Mouse (Mus musculus): ENCODE results near the gene Asdurf. TPM values are rescaled to one million over a fixed set of nuclear protein-coding genes. Genes with fewer than 3 reads are reported as not detected.

Gene Asdurf
- polyA plus RNA-seq (2012), result 34.3 and 38.4 TPM in 2 replicates

GRCm38 (mm10) chr1:53352327-53353261, at the start of gene Asdurf, which contains the start of the genes Gm28551 and Asnsd1:
Gene Asdurf, minus strand, starts transcription at chr1:53352619.
Gene Gm28551, minus strand, starts transcription at chr1:53352667.
Gene Asnsd1, minus strand, starts transcription at chr1:53352752.

GRCm38 (mm10) chr1:53312989-53313967, 39.1 kb downstream of the Asdurf start, which contains the start of gene Osgepl1:
Gene Osgepl1, plus strand, starts transcription at chr1:53313624.

Other genes starting within 250 kb of the Asdurf start
- not detected in 2 replicates for gene 1700019A02Rik, start 165.0 kb downstream of the Asdurf start, polyA plus RNA-seq (2012)
- 0.49 and 1.0 TPM in 2 replicates for gene Pms1, start 55.6 kb downstream of the Asdurf start, polyA plus RNA-seq (2012)
- gene Ormdl1, start 55.5 kb downstream of the Asdurf start, polyA plus RNA-seq (2012), result 0.78 and 0.99 TPM in 2 replicates
- gene Gm28778, start 55.5 kb downstream of the Asdurf start, polyA plus RNA-seq (2012), result 0.27 TPM in 1 of 2 replicates, not detected in the other
- gene Osgepl1, start 39.0 kb downstream of the Asdurf start, polyA plus RNA-seq (2012), result 0.40 and 1.3 TPM in 2 replicates
- 0.15 TPM in 1 of 2 replicates, not detected in the other for gene Gm28551, start within 50 bp of the Asdurf start, polyA plus RNA-seq (2012)
- gene Asnsd1, start 133 bp upstream of the Asdurf start, polyA plus RNA-seq (2012), result 17.2 and 24.3 TPM in 2 replicates